Mouse (Mus musculus): ENCODE data around the gene Snx12.

The Snx12 gene

DNA sequence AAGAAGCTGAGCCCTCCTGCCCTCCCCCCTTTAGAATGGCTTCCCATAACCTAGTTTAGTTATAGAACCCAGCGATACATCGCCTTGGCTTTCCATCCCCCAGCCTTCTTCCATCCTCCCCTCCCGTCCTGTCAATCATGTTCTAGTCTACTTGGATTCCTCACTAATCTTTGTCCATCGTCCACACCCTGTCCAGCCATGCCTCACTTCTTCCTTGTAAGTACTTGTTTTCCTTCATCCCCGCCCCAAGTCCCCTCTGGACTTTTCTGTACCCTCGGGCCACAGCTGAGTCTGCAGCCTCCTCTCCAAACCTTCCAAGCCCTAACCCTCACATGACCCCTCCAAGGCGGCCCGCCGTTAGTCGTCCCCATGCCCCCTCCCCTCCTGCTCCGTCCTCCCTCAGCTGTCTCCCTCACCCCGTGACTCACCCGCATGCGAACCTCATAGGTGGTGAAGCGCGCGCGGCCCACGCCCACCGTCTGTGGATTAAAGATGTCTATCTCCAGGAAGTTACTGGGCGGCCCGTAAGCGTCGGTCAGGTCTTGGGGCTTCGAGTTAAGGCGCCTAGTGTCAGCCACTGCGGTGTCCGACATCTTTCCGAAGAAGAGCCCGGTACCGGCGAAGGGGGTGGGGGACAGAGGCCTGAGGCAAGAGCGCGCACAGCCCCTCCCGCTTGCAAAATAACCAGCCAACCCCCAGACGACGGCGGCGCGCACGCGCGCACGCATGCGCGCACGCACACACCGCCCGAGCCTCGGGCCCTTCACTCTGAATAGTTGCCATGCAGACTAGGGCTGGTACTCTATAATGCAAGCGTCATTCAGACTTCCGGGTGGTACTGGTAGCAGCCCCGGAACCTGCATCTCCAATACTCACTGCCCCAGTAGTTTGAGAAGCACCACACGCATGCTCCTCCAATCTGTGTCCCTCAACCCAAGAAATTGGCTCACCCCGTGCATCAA lies at the start of gene Snx12:
Gene Snx12 (minus strand): TSS at position 730 of the 962 bp plus-strand sequence.
- peak; percentile 92 for DNase-seq (ENCODE audit: low spot score)

DNA sequence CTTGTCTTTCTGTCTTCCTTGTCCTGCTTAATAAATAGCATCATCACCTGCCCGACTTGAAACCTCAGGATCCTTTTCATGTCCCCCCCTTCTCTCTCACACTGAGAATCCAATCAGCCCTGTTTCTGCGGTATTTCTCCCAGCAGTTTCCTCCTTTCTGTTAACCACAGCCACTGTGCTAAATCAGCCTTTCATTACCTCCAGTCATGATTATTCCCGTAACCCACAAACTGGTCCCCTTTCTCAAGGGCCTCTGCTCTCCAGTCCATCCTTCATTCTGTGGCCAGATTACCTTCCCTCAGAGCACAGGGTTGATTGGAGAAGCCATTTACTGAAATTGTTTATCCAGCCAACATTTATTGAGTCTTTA lies 46.4 kb upstream of the Snx12 start, which contains the start of gene Gm20489:
Gene Gm20489 (minus strand): TSS at position 269 of the 370 bp plus-strand sequence.
- DNase-seq (ENCODE audit: low spot score) = no peak

DNA sequence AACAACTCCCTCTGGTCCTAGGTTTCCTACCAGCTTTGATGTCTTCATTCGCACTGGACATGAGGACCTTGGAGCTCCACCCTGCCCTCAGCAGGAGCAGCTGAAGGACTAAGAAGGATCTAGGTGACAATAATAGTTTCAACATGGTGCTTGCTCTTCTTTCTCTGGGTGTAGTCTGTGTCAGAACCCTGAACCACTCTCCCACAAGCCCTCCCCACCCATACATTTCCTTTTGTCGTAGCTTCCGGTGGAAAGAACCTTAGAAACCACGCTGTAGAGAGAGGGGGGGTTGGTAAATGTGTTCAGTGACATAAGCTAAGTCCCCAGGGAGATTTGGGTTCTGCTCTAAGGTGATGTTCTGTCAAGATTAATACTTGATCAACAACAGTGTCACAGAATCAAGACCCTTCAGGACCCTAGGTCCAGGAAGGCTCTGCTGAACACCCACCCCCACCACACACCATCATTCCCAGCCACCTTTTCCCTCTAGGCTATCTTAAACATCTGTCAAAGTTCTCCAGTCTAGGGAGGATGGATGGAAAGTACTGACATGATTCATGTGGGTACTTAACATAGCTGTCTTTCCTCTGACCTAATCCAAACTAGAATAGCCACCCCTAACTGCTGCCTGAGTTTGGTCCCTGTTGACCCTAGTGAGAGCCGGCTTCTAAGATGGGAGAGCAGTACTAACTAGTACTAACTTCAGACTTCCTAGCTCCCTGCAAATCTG lies 45.8 kb upstream of the Snx12 start, which contains the start of gene Il2rg:
Gene Il2rg (minus strand): TSS at position 231 of the 730 bp plus-strand sequence.
- no peak for DNase-seq (ENCODE audit: low spot score)

DNA sequence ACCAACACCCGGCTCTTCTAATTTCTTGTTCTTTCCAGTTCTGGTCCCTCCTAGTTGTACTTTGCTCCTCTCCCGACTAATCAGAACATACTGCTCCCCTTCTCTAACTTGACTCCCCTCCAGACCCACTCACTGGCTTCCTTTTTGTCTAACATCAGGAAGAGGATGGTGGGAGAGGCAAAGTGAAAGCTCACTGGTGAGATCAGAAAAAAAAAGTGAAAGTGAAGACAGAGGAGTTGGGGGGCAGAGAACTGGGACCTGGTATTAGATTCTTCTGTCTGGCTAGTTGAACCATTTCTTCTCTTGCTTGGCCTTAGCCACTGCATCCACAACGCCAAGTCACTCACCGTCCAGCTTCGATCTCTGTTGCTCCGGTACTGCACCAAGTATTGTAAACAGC lies 44.3 kb upstream of the Snx12 start:
- DNase-seq (ENCODE audit: low spot score) = no peak

DNA sequence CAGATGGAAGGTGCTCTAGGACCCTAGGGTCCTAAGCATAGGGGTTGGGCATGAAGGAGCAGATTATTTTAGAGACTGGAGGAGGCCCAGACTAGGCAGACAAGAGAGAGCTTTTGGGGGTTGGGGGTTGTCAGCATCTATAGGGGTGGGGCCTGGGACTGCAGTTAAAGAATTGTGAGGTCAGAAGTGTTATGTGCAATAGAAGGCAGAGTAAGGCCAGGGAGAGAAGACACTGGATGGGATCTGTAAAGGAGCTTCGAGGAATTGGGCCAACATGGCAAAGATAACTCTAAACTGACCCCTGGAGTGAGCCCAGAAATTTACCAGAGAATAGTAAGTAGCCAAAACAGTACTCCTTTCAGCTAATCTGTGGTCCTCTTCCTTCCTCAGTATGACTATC lies 41.5 kb upstream of the Snx12 start, which contains the start of gene Gm614:
Gene Gm614 (minus strand): TSS at position 101 of the 400 bp plus-strand sequence.
- DNase-seq (ENCODE audit: low spot score) = no peak

DNA sequence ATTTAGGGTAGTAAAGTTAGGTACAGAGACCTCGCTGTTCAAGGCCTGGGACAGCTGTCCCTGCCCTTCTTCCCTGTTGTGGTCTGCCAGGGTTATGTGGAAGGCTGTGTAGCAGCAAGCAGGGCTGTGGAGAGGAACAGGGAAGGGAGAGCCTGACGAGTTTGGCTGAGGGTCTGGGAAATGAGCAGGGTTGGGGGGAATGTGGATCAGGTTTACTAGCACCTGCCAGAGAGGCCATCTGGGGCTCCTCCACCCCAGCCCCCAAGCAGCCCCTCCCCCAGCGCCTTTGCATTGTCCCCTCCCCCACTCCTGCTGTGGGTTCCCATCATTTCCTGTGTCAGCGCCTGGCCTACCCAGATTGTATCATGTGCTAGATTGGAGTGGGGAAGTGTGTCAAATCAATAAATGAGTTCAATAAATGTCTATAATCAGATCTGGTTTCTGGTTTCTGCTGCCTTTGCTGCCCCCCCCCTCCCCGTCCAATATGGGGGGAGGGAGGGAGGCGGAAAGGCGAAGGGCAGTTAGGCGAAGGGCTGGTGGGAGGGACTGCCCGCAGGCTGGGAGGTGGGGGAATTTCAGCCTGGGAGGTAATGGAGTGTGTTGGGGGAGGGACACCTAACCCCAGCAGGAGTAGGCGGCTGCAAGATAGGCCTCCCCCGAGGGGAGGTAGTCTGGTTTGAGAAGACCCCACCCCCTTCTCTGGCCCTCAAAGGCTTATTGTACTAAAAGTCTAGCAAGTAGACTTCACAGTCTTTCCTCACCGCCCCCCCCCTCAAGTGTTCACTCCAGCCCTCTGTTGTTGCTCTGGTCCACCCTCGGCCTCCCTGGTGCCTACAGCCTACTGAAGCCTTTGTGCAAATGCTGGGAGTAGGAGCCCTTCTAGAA lies 38.3 kb upstream of the Snx12 start:
- DNase-seq (ENCODE audit: low spot score) = no peak

DNA sequence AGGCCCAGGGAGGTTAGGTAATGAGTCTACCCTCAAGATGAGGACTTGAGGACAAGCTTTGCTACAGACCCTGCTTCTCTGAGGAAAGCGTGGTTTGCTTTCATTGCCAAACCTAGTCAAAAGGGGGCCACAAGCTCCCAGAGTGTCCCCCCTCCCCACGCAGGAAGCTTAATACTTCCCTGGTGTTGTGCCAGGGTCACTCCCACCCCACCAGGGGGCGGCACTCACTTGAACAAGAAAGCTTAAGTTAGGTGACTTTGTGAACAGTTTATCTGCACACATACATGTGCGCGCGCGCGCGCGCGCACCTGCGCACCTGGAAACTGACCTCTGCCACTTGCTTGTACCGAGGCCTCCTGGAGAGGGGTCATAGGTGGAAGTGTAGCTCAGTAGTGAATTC lies 34.2 kb upstream of the Snx12 start:
- DNase-seq (ENCODE audit: low spot score) = no peak

DNA sequence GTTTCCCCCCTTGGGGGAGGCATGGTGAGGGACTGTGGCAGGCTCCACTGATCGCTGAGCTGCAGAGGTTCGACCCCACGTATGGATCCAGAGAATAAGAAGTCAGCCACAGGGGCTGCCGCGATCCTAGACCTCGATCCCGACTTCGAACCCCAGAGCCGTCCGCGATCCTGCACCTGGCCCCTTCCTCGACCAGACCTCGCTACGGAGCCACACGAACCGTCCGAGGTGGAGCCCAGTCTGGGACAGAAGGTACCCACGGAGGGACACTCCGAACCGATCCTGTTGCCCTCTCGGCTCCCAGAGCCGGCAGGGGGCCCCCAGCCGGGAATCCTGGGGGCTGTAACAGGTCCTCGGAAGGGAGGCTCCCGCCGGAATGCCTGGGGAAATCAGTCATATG lies 32.4 kb upstream of the Snx12 start:
- no peak for DNase-seq (ENCODE audit: low spot score)

DNA sequence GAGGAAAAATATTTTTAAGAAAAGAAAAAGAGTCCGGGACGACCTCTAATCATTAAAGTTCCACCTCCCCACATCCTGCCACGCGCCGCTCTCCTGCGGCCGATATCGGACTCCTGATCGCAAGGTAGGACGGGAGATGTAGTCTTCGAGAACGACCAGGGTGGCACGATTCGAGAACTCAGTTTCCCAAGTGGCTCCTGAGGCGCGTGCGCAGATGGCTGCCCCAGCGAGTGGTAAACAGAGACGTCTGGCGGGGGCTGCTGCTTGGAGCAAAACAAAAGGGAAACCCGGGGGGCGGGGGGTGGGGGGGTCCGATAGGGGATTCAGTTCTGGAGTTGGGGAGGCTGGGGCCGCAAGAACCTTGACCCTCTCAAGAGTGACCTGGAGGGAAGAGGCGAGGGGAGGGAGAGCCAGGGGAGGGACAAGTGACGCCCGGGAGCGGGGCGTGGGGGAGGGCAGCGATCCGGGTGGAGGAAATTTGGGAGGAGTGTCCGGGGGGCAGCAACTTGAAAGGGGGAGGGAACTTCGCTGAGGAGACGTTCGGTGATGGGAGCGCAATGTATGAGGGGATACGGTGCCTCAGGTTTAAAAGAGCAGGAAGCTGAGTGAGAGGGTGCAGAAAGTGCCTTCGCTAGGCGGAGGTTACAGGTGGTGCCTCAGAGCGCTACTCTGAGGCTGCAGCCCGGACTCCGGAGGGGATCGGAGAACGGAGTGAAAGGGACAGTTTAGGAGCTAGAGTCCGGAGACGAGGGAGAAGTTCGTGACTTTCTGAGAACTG lies 31.8 kb upstream of the Snx12 start, which contains the start of gene Foxo4:
Gene Foxo4 (plus strand): TSS at position 577 of the 778 bp plus-strand sequence.
- DNase-seq (ENCODE audit: low spot score) = peak; percentile 89

DNA sequence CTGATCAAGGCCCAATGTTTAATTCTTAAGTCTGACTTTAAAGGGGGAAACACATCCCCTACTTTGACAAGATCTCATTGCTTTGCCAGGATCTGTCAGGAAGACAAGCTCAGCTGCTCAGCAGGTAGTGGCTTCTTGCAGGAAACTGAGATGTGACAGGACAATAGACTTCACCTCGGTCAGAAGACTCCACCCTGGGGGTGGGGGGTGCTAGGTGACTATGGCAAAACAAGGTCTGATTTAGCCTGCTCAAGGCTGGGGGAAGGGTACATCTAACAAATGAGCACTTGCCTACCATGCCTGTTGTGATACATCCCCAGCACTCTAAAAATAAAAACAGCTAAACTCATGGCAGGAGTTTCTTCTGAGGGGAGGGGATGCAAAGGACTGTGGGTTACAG lies 22.6 kb upstream of the Snx12 start:
- DNase-seq (ENCODE audit: low spot score) = no peak

DNA sequence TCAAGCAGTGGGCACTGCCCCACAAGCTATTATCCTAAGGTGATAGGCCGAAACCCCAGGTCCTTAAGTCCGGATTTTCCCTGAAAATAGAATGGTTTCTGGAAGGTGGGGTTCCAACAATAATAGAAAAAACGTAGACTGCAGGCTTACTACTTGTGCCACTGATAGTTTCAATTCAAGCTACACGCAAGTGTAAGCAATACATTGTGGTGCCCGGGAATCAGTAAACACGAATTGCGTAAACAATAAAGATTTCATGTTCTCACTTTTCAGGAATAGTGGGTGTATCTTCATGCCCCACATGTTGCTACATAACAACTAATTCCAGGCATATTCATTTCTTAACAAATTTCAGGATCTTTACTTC lies 416 bp upstream of the Snx12 start:
- no peak for DNase-seq (ENCODE audit: low spot score)

DNA sequence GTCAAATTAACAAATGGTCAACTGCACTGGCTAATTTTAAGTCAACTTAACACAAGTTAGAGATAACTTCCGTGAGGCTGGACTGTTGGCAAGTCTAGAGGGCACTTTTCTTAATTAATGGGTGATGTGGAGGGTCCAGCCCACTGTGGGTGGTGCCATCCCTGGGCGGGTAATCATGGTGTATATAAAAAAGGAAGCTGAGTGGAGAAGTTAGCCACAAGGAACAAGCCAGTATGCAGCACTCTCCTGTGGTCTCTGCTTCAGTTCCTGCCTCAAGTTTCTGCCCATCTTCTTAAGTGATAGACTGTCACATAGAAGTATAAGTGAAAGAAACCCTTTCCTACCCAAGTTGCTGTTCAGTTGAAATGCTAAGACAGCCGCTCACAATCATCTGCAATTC lies 33.1 kb downstream of the Snx12 start:
- no peak for DNase-seq (ENCODE audit: low spot score)

DNA sequence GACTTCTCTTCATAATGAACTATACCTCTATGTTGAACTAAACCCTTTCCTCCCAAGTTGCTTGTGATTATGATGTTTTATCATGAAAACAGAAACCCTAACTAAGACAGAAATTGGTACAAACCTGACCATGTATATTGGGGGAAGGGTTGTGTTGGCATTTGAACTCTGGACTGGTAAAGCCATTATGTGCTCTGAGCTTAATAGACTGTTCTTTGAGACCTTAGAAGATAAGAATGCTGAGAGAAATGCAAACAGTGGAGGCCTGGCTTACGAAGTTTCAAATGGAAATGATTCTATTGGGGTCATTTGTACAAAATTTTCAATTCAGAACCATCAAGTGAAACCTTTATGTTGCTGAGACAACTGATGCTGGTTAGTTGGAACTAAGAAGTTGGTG lies 34.7 kb downstream of the Snx12 start:
- DNase-seq (ENCODE audit: low spot score) = no peak

DNA sequence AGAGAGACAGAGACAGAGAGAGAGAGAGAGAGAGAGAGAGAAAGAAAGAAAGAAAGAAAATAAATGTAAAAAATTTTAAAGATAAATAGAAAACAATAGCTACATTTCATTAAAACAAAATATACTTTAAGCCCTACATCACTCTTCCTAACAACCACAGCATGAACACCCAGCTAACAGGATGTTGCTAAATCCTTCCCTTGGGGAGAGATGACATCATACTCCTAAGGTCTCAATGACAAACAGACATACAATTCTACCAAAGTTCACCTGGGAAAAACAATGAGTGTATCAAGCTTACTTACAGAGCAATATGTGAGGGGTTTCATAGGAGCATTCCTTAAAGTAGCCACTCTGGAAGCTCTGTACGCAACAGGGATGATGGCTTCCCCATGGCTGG lies 49.0 kb downstream of the Snx12 start:
- no peak for DNase-seq (ENCODE audit: low spot score)

DNA sequence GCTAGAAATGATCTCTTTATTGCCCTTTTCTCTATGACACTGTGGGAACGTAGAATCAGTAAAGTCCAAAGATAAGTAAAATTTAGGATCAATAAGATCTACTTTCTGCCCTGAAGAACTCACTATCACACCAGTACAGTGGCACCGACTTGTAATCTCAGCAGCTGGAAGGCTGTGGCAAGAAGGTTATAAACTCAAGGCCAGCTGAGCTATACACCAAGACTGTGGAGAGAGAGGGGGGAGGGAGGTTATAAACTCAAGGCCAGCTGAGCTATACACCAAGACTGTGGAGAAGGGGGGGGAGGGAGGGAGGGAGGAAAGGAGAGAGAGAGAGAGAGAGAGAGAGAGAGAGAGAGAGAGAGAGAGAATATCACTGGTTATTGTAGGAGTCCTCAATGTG lies 53.9 kb downstream of the Snx12 start:
- no peak for DNase-seq (ENCODE audit: low spot score)

DNA sequence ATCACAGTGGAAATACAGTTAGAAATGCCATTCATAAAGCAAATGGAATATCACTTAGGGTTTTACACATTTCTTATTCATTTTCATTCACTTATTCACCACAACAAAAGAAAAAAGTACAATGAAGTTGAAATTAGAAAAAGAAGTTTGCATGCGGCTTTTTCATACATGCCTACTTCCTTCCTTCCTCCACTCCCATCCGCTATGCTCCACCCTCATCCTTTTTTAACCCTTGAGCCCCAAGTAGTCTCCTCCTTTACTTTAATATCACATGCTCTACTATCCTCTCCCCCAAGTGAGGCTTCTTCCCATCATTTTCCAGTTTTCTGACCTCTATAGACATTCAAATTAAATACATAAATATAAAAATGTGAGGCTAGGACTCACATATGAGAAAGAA lies 58.6 kb downstream of the Snx12 start:
- DNase-seq (ENCODE audit: low spot score) = no peak

DNA sequence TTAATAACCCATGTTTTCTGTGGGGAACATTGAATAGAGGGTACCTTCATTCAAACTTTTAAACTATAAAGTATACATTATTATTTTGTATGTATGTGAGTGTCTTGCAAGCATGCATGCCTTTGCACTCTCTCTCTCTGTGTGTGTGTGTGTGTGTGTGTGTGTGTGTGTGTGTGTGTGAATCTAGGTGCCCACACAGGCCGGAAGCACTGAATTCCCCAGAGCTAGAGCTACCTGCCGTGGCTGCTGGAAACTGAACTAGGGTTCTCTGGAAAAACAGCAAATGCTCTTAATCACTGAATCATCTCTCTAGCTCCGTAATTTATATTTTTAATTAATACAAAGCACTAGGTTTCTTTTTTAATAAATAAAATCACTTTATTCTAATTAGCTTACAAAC lies 59.1 kb downstream of the Snx12 start:
- no peak for DNase-seq (ENCODE audit: low spot score)

DNA sequence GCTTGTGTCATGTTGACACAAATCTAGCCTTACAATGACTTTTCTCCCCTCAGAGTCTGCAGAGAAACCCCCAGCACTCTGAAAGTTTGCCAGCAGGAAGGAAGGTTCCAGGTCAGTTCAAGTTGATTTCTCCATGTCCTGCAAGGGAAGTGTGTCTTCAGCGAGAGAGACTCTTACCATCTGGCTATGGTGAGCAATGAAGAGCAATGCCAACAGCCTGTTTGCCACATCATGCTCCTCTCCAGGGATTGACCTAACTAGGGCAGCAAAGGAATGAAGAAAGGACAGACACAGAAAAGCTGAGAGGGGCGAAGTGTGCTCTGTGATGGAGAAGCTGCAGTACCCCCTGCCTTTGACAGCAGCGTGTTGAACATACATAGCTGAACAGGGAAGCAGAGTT lies 59.8 kb downstream of the Snx12 start:
- DNase-seq (ENCODE audit: low spot score) = peak; percentile 12

DNA sequence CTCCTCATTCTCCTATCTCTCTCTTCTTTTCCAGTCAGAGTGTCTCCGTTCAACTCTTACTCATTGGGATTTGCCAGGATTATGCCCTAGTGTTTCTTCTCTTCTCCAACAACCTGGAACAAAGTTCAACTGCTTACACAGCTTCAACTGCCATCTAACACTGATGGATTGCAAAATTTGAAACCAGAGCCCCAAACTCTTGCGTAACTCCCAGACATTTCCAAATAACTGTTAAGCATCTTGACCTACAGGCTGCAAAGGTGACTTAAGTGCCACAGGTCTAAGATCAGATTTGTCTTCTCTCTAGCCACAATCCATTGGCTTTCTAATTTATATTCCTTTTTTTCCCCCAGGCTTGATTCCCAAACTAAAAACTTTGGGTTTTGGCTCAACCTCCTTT lies 64.9 kb downstream of the Snx12 start:
- peak; percentile 82 for DNase-seq (ENCODE audit: low spot score)

DNA sequence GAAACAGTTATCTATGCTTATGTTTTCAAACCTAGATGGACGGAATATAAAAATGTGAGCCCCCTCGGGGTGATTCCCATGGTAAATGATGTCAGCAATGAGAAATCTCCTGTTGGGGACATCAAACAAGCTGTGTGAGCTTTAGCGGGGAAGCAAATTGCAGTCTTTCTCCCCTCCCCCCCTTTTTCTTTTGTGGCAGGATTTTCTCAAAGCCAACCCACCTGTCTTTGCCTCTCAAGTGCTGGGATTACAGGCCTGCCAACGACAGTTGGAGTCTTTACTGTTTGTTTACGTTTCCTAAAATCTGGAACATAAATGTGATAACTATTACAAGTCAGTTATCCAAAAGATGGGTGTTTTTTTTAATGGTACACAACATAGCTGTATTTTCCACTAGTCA lies 66.0 kb downstream of the Snx12 start:
- no peak for DNase-seq (ENCODE audit: low spot score)

DNA sequence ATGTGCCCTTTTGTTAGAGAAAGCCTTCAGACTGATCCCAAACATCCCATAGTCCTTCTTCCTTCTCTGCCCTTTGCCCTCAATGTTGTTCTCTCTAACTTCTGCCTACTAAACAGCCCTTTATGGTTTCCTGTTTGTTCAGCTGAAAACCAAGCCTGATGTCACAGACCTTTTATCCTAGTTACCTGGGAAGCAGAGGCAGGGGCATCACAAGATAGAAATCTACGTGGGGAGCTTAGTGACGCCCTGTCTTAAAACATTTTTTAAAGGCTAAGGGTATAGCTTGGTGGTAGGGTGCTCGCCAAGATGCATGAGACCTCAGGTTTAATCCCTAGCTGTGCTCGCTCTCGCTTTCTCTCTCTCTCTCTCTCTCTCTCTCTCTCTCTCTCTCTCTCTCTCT lies 74.9 kb downstream of the Snx12 start:
- DNase-seq (ENCODE audit: low spot score) = no peak

Data from adipocyte (in vitro differentiated cells).